Mouse (Mus musculus): ENCODE data around the gene Scgn.

The Scgn gene

GRCm38 (mm10) chr13:23959776-23960175 lies 31.2 kb downstream of the Scgn start:
- no peaks in the 10 kb centered on the region; the same call in 1 of the 2 replicates for H3K27me3 ChIP-seq (ENCODE audit: insufficient read depth, low read length)
- H3K4me1 ChIP-seq (replicated peaks; ENCODE audit: low read depth, low read length), result no peaks in the 10 kb centered on the region
- H3K9me3 ChIP-seq (ENCODE audit: low read length), result no peaks in the 10 kb centered on the region
- no peaks in the 10 kb centered on the region for H3K36me3 ChIP-seq (ENCODE audit: insufficient read depth, low read length)
- TF ChIP-seq CTCF (conservative IDR thresholded peaks at IDR 0.05; ENCODE audit: low read length), result no peak
- no peak for TF ChIP-seq POU5F1 (IDR thresholded peaks at IDR 0.05; ENCODE audit: borderline replicate concordance, low read length)
- TF ChIP-seq NANOG (IDR thresholded peaks at IDR 0.05; ENCODE audit: borderline replicate concordance, low read length), result no peak
- H3K4me3 ChIP-seq (replicated peaks; ENCODE audit: low read length), result no peak overlapping the region

DNA sequence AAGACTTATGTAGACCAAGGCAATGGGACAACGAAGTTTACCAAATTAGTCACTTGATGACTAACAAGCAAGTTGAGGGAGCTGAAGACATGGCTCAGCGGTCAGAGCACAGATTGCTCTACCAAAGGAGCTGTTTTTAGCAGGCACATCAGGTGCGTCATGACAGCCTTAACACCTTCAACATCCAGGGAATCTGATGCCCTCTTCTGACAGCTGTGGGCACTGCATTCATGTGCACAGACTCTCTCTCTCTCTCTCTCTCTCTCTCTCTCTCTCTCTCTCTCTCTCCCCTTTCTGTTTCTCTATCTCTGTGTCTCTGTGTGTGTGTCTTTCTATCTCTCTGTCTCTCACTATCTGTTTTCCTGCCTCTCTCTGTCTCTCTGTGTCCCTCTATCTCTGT lies 40.1 kb downstream of the Scgn start:
- TF ChIP-seq POU5F1 (IDR thresholded peaks at IDR 0.05; ENCODE audit: borderline replicate concordance, low read length) (no peak), CTCF (conservative IDR thresholded peaks at IDR 0.05; ENCODE audit: low read length) (no peak), NANOG (IDR thresholded peaks at IDR 0.05; ENCODE audit: borderline replicate concordance, low read length) (no peak)
- peaks cover 7% of the 10 kb centered on the region; the same call in 1 of the 2 replicates for H3K27me3 ChIP-seq (ENCODE audit: insufficient read depth, low read length)
- H3K4me1 ChIP-seq (replicated peaks; ENCODE audit: low read depth, low read length), result no peaks in the 10 kb centered on the region
- H3K4me3 ChIP-seq (replicated peaks; ENCODE audit: low read length), result no peak overlapping the region
- no peaks in the 10 kb centered on the region for H3K9me3 ChIP-seq (ENCODE audit: low read length)
- H3K36me3 ChIP-seq (ENCODE audit: insufficient read depth, low read length), result no peaks in the 10 kb centered on the region

GRCm38 (mm10) chr13:23949484-23950246 lies 41.3 kb downstream of the Scgn start:
- TF ChIP-seq POU5F1 (IDR thresholded peaks at IDR 0.05; ENCODE audit: borderline replicate concordance, low read length) (no peak), CTCF (conservative IDR thresholded peaks at IDR 0.05; ENCODE audit: low read length) (no peak), NANOG (IDR thresholded peaks at IDR 0.05; ENCODE audit: borderline replicate concordance, low read length) (no peak)
- Histone ChIP-seq H3K4me1 (replicated peaks; ENCODE audit: low read depth, low read length) (no peaks in the 10 kb centered on the region), H3K4me3 (replicated peaks; ENCODE audit: low read length) (no peak overlapping the region), H3K9me3 (ENCODE audit: low read length) (no peaks in the 10 kb centered on the region), H3K27me3 (ENCODE audit: insufficient read depth, low read length) (peaks cover 7% of the 10 kb centered on the region; the same call in 1 of the 2 replicates), H3K36me3 (ENCODE audit: insufficient read depth, low read length) (no peaks in the 10 kb centered on the region)

- Histone ChIP-seq H3K36me3 (ENCODE audit: insufficient read depth, low read length) (no peaks in the 10 kb centered on the region), H3K4me3 (replicated peaks; ENCODE audit: low read length) (no peak overlapping the region), H3K27me3 (ENCODE audit: insufficient read depth, low read length) (peaks cover 7% of the 10 kb centered on the region; the same call in 1 of the 2 replicates), H3K4me1 (replicated peaks; ENCODE audit: low read depth, low read length) (no peaks in the 10 kb centered on the region), H3K9me3 (ENCODE audit: low read length) (no peaks in the 10 kb centered on the region)
- no peak for TF ChIP-seq NANOG (IDR thresholded peaks at IDR 0.05; ENCODE audit: borderline replicate concordance, low read length)
- TF ChIP-seq POU5F1 (IDR thresholded peaks at IDR 0.05; ENCODE audit: borderline replicate concordance, low read length), result no peak
- no peak for TF ChIP-seq CTCF (conservative IDR thresholded peaks at IDR 0.05; ENCODE audit: low read length)
These were observed 44.8 kb downstream of the Scgn start for GRCm38 (mm10) chr13:23946254-23946653.

GRCm38 (mm10) chr13:23942861-23943260 lies 48.2 kb downstream of the Scgn start:
- H3K4me1 ChIP-seq (replicated peaks; ENCODE audit: low read depth, low read length), result no peaks in the 10 kb centered on the region
- no peak for TF ChIP-seq CTCF (conservative IDR thresholded peaks at IDR 0.05; ENCODE audit: low read length)
- no peak for TF ChIP-seq POU5F1 (IDR thresholded peaks at IDR 0.05; ENCODE audit: borderline replicate concordance, low read length)
- TF ChIP-seq NANOG (IDR thresholded peaks at IDR 0.05; ENCODE audit: borderline replicate concordance, low read length), result no peak
- H3K9me3 ChIP-seq (ENCODE audit: low read length), result no peaks in the 10 kb centered on the region
- H3K4me3 ChIP-seq (replicated peaks; ENCODE audit: low read length), result no peak overlapping the region
- peaks cover 13% of the 10 kb centered on the region; the same call in 1 of the 2 replicates for H3K27me3 ChIP-seq (ENCODE audit: insufficient read depth, low read length)
- no peaks in the 10 kb centered on the region for H3K36me3 ChIP-seq (ENCODE audit: insufficient read depth, low read length)

GRCm38 (mm10) chr13:23940291-23940690 lies 50.7 kb downstream of the Scgn start:
- H3K9me3 ChIP-seq (ENCODE audit: low read length), result no peaks in the 10 kb centered on the region
- TF ChIP-seq CTCF (conservative IDR thresholded peaks at IDR 0.05; ENCODE audit: low read length) (no peak), POU5F1 (IDR thresholded peaks at IDR 0.05; ENCODE audit: borderline replicate concordance, low read length) (no peak), NANOG (IDR thresholded peaks at IDR 0.05; ENCODE audit: borderline replicate concordance, low read length) (no peak)

DNA sequence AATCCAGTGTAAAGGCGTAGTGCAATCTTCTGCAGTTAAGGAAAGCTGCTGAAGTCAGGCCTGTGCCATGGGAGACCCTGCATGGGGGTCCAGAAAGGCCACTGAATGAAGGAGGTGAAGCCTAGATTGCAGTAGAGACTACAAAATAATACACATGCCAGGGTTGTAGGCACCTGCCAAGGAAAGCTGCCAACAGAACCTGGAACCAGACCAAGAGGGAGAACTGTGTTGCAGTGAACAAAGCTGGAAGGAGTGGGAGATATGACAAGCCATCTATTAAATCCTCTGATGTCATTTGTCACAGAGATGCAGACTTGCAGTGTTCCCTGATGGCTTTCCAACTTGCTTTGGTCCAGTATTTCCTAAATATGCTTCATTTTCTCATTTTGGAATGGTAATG lies 52.3 kb downstream of the Scgn start:
- no peak for TF ChIP-seq POU5F1 (IDR thresholded peaks at IDR 0.05; ENCODE audit: borderline replicate concordance, low read length)
- no peak for TF ChIP-seq CTCF (conservative IDR thresholded peaks at IDR 0.05; ENCODE audit: low read length)
- TF ChIP-seq NANOG (IDR thresholded peaks at IDR 0.05; ENCODE audit: borderline replicate concordance, low read length), result no peak
- peaks cover 43% of the 10 kb centered on the region for H3K27me3 ChIP-seq (ENCODE audit: insufficient read depth, low read length)

More at GRCm38 (mm10) chr13:23940291-23940690, 50.7 kb downstream of the Scgn start:
- H3K4me1 ChIP-seq (replicated peaks; ENCODE audit: low read depth, low read length), result no peaks in the 10 kb centered on the region
- H3K4me3 ChIP-seq (replicated peaks; ENCODE audit: low read length), result no peak overlapping the region
- no peaks in the 10 kb centered on the region for H3K36me3 ChIP-seq (ENCODE audit: insufficient read depth, low read length)
- H3K27me3 ChIP-seq (ENCODE audit: insufficient read depth, low read length), result peaks cover 27% of the 10 kb centered on the region

DNA sequence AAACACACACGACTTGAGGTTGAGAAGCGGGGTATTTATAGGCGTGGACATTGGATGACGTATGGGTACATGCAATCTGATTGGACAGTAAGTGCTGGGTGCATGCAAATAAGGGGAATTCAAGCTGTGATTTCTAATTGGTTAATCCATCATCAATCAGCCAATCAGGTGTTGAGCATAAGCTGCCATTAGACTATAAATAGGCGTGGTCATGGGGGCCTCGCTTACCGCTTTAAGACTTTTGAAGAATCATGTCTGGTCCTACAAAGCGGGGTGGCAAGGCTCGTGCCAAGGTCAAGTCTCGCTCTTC lies 56.8 kb downstream of the Scgn start, which contains the start of gene Hist1h2aa:
Gene Hist1h2aa, plus strand, starts transcription at position 252 of the 310 bp plus-strand sequence.
- Histone ChIP-seq H3K36me3 (ENCODE audit: insufficient read depth, low read length) (no peaks in the 10 kb centered on the region), H3K9me3 (ENCODE audit: low read length) (no peaks in the 10 kb centered on the region; the same call in 1 of the 2 replicates), H3K4me3 (replicated peaks; ENCODE audit: low read length) (peak within 1 kb of the TSS; percentile 55), H3K27me3 (ENCODE audit: insufficient read depth, low read length) (peaks cover 72% of the 10 kb centered on the region), H3K4me1 (replicated peaks; ENCODE audit: low read depth, low read length) (peaks cover 13% of the 10 kb centered on the region)
- no peak for TF ChIP-seq POU5F1 (IDR thresholded peaks at IDR 0.05; ENCODE audit: borderline replicate concordance, low read length)
- no peak for TF ChIP-seq CTCF (conservative IDR thresholded peaks at IDR 0.05; ENCODE audit: low read length)
- TF ChIP-seq NANOG (IDR thresholded peaks at IDR 0.05; ENCODE audit: borderline replicate concordance, low read length), result no peak

More for the DNA sequence above, 52.3 kb downstream of the Scgn start:
- peaks cover 8% of the 10 kb centered on the region for H3K4me1 ChIP-seq (replicated peaks; ENCODE audit: low read depth, low read length)
- no peaks in the 10 kb centered on the region for H3K36me3 ChIP-seq (ENCODE audit: insufficient read depth, low read length)
- no peak overlapping the region for H3K4me3 ChIP-seq (replicated peaks; ENCODE audit: low read length)
- H3K9me3 ChIP-seq (ENCODE audit: low read length), result no peaks in the 10 kb centered on the region; the same call in 1 of the 2 replicates
